Mouse (Mus musculus): ENCODE measurements at regions not wholly inside any gene's neighbourhood (a gene's known extent, or its start where the extent isn't known, plus 50 kb on each side); places are given as distances from the start of the nearest gene placed in this dataset.

- TF ChIP-seq CTCF (IDR thresholded peaks at IDR 0.05; ENCODE audit: insufficient read depth, low read depth, low read length) (no peak), POLR2A (IDR thresholded peaks at IDR 0.05; ENCODE audit: insufficient read depth, low read depth, low read length) (no peak)
These were observed 693.5 kb downstream of the Cypt12 start for GRCm38 (mm10) chr3:18641688-18642087.

Measured in olfactory bulb, adult 2 months (tissue).